Mouse (Mus musculus) kidney, postnatal 10 days (tissue): ENCODE data around the gene Txlna.

Source experiments
- DNase-seq: peaks from one replicate; pipeline ENCODE4 v3.0.0; 2021; ENCODE audit warnings: mixed read lengths

Txlna gene

GRCm38 (mm10) chr4:129624281-129625028 lies 16.4 kb downstream of the Txlna start:
- DNase-seq: peak; percentile 88

- peak; percentile 67 for DNase-seq
Observed at GRCm38 (mm10) chr4:129623681-129624091, 17.2 kb downstream of the Txlna start, which contains the start of gene Ccdc28b. Gene Ccdc28b, minus strand, starts transcription at chr4:129623947.

- no peak for DNase-seq
Observed at GRCm38 (mm10) chr4:129622803-129623535, 17.9 kb downstream of the Txlna start.

- DNase-seq: no peak
Observed at GRCm38 (mm10) chr4:129622120-129622802, 18.6 kb downstream of the Txlna start.

- DNase-seq: peak; percentile 49
Observed at GRCm38 (mm10) chr4:129621283-129621841, 19.5 kb downstream of the Txlna start.

- DNase-seq: no peak
Observed at GRCm38 (mm10) chr4:129620419-129621282, 20.2 kb downstream of the Txlna start.

GRCm38 (mm10) chr4:129618786-129619691 lies 21.8 kb downstream of the Txlna start, which contains the start of gene Iqcc:
Gene Iqcc, minus strand, starts transcription at chr4:129619099.
- peak; percentile 98 for DNase-seq

- DNase-seq: no peak
Observed at GRCm38 (mm10) chr4:129618031-129618430, 22.8 kb downstream of the Txlna start.

GRCm38 (mm10) chr4:129617121-129617641 lies 23.7 kb downstream of the Txlna start:
- DNase-seq: no peak

GRCm38 (mm10) chr4:129616631-129617030 lies 24.2 kb downstream of the Txlna start:
- DNase-seq: no peak

GRCm38 (mm10) chr4:129615801-129616290 lies 25.0 kb downstream of the Txlna start:
- no peak for DNase-seq

- DNase-seq: no peak
Observed at GRCm38 (mm10) chr4:129614093-129614492, 26.8 kb downstream of the Txlna start, which contains the start of gene Dcdc2b. Gene Dcdc2b, minus strand, starts transcription at chr4:129614257.

GRCm38 (mm10) chr4:129610472-129610871 lies 30.4 kb downstream of the Txlna start:
- DNase-seq: no peak

- DNase-seq: no peak
Observed at GRCm38 (mm10) chr4:129610026-129610425, 30.8 kb downstream of the Txlna start.

GRCm38 (mm10) chr4:129609139-129609631 lies 31.7 kb downstream of the Txlna start:
- DNase-seq: no peak

- peak; percentile 91 for DNase-seq
Observed at GRCm38 (mm10) chr4:129608426-129609025, 32.3 kb downstream of the Txlna start.

GRCm38 (mm10) chr4:129600233-129601158 lies 40.4 kb downstream of the Txlna start, which contains the start of the genes Eif3i and Tmem234:
Gene Eif3i, minus strand, starts transcription at chr4:129600648.
Gene Tmem234, plus strand, starts transcription at chr4:129600668.
- DNase-seq: peak; percentile 90

GRCm38 (mm10) chr4:129588865-129589264 lies 52.0 kb downstream of the Txlna start:
- DNase-seq: no peak
